Mouse (Mus musculus) G1E (cell line): ENCODE data around the gene Adgrv1.
A peak's percentile ranks its signal among the peaks of the same experiment; 100 is the strongest.

Experiments
- CTCF ChIP-seq: IDR thresholded peaks from 2 replicates; pipeline ENCODE4 v1.5.1; 2012; ENCODE audit warnings: low read depth, low read length, inconsistent platforms, mixed read lengths
- GATA1 ChIP-seq: IDR thresholded peaks from 2 replicates; pipeline ENCODE4 v1.6.1; 2012; ENCODE audit warnings: borderline replicate concordance, low read length, inconsistent platforms, mixed read lengths
- POLR2AphosphoS5 ChIP-seq: IDR thresholded peaks from 2 replicates; pipeline ENCODE4 v1.6.1; 2012; ENCODE audit warnings: low read depth, low read length, inconsistent platforms; ENCODE audit not compliant: insufficient replicate concordance
- TAL1 ChIP-seq: conservative IDR thresholded peaks from 2 replicates; pipeline ENCODE4 v1.6.1; 2012; ENCODE audit warnings: low read depth, low read length, inconsistent platforms, mixed read lengths

GRCm38 (mm10) chr13:81646348-81646747 lies 13.4 kb upstream of the Adgrv1 start:
- TF ChIP-seq CTCF (no peak), GATA1 (no peak), POLR2AphosphoS5 (no peak), TAL1 (peak; percentile 57)
